Mouse (Mus musculus) thymus, adult 2 months (tissue): ENCODE data around the gene Snx15.

Experiments
- CTCF ChIP-seq: fragments of 200-500 bp; IDR thresholded peaks from 2 replicates; pipeline ENCODE4 v1.5.1; 2012; ENCODE audit warnings: mild to moderate bottlenecking, control low read depth, low read length, moderate library complexity, borderline replicate concordance; ENCODE audit not compliant: control insufficient read depth, poor library complexity, insufficient read depth; ENCODE audit errors: extremely low read depth
- POLR2A ChIP-seq: fragments of 200-500 bp; IDR thresholded peaks from 2 replicates; pipeline ENCODE4 v1.6.1; 2012; ENCODE audit warnings: mild to moderate bottlenecking, low read length, control low read depth, moderate library complexity; ENCODE audit not compliant: control insufficient read depth, poor library complexity, insufficient read depth; ENCODE audit errors: extremely low read depth

DNA sequence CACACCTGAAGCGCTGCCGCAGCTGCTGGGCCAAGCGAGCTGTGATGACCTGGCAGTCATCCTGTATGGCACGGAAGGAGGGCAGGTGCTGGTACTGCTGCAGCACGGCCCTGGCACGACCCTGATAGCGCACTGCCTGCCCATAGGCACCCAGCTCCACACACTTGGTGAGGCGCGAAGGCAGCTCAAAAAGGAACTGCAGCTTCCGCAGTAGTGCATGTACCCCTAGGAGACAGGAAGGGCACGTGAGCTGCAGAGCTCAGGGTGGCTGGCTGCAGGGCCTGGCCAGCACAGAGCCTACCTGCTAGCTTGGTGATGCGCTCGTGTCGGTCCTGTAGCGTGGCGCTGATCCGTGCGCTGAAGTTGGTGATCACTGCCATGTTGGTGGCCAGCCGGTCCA is 56.8 kb downstream of the Snx15 start:
- TF ChIP-seq CTCF (no peak), POLR2A (no peak)
